33 mouse cellular contexts compared by ENCODE assay signal in the genomic region with DNA sequence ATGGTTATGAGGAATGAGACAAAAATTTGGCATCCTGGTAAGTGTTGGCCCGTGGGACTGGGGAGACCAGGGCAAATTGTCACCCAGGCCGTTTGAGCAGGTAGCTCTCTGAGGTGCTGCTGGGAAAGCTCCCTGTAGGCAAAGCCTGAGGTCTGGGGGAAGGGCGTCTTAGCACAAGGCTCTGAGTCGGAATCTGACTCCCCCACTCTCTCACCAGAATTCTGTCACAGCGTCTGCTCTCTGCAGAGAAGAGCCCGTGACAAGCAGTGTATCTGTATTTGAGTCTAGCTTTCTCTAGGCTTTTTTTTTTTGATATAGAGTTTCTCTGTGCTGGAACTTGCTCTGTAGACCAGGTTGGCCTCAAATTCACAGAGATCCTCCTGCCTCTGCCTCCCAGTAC.
"Had no signal": no experiment of that assay in that cellular context is flagged by ENCODE, and none has a peak within 500 bp of the region (broad histone marks: within the 10 kb centered on the region; RNA-seq: fewer than 3 reads in every experiment).

No protein-coding gene starts in this region.

- H3K27me3 ChIP-seq: heart, embryonic 12.5 days; heart, embryonic 13.5 days; heart, embryonic 15.5 days; hindbrain, embryonic 12.5 days; hindbrain, embryonic 13.5 days; hindbrain, embryonic 15.5 days; intestine, embryonic 15.5 days; kidney, embryonic 15.5 days had no signal

- H3K27ac ChIP-seq: heart, embryonic 10.5 days; heart, embryonic 13.5 days; heart, embryonic 15.5 days; hindbrain, embryonic 10.5 days; hindbrain, embryonic 12.5 days; hindbrain, embryonic 13.5 days; hindbrain, embryonic 14.5 days; hindbrain, embryonic 15.5 days; hindbrain, postnatal 0 days; intestine, embryonic 15.5 days; kidney, embryonic 15.5 days; kidney, postnatal 0 days; left cerebral cortex, adult 2 months had no signal

- H3K4me2 ChIP-seq: heart, embryonic 11.5 days; heart, embryonic 12.5 days; heart, embryonic 13.5 days; heart, embryonic 15.5 days; hindbrain, embryonic 12.5 days; hindbrain, embryonic 13.5 days; hindbrain, embryonic 14.5 days; hindbrain, embryonic 15.5 days; intestine, embryonic 15.5 days; kidney, embryonic 15.5 days had no signal

- ATAC-seq: hindbrain, embryonic 16.5 days; hindbrain, postnatal 0 days; inflammation-experienced regulatory T-cells, adult 6 months; intestine, embryonic 15.5 days; intestine, embryonic 16.5 days; intestine, postnatal 0 days had no signal

- H3K9ac ChIP-seq: heart, embryonic 12.5 days; heart, embryonic 13.5 days; heart, embryonic 15.5 days; hindbrain, embryonic 12.5 days; hindbrain, embryonic 13.5 days; hindbrain, embryonic 14.5 days; hindbrain, embryonic 15.5 days; intestine, embryonic 15.5 days; kidney, embryonic 15.5 days had no signal

- H3K4me1 ChIP-seq: heart, embryonic 10.5 days; heart, embryonic 12.5 days; heart, embryonic 13.5 days; heart, embryonic 15.5 days; hindbrain, embryonic 10.5 days; hindbrain, embryonic 15.5 days; intestine, embryonic 15.5 days; kidney, embryonic 15.5 days had no signal

- H3K9me3 ChIP-seq: heart, embryonic 10.5 days; heart, embryonic 12.5 days; heart, embryonic 13.5 days; heart, embryonic 15.5 days; hindbrain, embryonic 10.5 days; hindbrain, embryonic 12.5 days; hindbrain, embryonic 13.5 days; hindbrain, embryonic 15.5 days; intestine, embryonic 15.5 days; kidney, embryonic 15.5 days had no signal

- H3K4me3 ChIP-seq: heart, embryonic 10.5 days; heart, embryonic 12.5 days; heart, embryonic 13.5 days; heart, embryonic 15.5 days; hindbrain, embryonic 10.5 days; hindbrain, embryonic 12.5 days; hindbrain, embryonic 13.5 days; hindbrain, embryonic 15.5 days; intestine, embryonic 15.5 days; kidney, embryonic 15.5 days; left cerebral cortex, adult 2 months had no signal

- DNase-seq: heart, postnatal 10 days; heart, postnatal 14 days; heart, postnatal 4 days; kidney, adult 11 months; kidney, adult 2 months; kidney, adult 8-10 months; kidney, adult 9 months; kidney, postnatal 10 days; kidney, postnatal 14 days; kidney, postnatal 25 days; kidney, postnatal 36 days; kidney, postnatal 4 days; layer of hippocampus, adult 9-11 months; layer of hippocampus, postnatal 36 days had no signal
